Mouse (Mus musculus) activated CD4-positive, CD25-positive, alpha-beta regulatory T cell, adult 4 months (primary cell): ENCODE results near the gene Tmbim6. TPM values are rescaled to one million over a fixed set of nuclear protein-coding genes. Genes with fewer than 3 reads are reported as not detected.

ENCODE experiments used
- ATAC-seq: one replicate; pipeline ENCODE4 v1.8.0; 2017
- polyA plus RNA-seq, 2 experiments: library from polyadenylated mRNA; unstranded; fragments of 100-300 nt; shearing (Covaris generic); gene quantifications; one replicate each; pipeline ENCODE4 v1.2.1; 2017

Gene Tmbim6
- 1,000 to 10,000 TPM in 1 of 2 experiments, 100 to 1,000 TPM in 1; 855 to 1,076 TPM for polyA plus RNA-seq

DNA sequence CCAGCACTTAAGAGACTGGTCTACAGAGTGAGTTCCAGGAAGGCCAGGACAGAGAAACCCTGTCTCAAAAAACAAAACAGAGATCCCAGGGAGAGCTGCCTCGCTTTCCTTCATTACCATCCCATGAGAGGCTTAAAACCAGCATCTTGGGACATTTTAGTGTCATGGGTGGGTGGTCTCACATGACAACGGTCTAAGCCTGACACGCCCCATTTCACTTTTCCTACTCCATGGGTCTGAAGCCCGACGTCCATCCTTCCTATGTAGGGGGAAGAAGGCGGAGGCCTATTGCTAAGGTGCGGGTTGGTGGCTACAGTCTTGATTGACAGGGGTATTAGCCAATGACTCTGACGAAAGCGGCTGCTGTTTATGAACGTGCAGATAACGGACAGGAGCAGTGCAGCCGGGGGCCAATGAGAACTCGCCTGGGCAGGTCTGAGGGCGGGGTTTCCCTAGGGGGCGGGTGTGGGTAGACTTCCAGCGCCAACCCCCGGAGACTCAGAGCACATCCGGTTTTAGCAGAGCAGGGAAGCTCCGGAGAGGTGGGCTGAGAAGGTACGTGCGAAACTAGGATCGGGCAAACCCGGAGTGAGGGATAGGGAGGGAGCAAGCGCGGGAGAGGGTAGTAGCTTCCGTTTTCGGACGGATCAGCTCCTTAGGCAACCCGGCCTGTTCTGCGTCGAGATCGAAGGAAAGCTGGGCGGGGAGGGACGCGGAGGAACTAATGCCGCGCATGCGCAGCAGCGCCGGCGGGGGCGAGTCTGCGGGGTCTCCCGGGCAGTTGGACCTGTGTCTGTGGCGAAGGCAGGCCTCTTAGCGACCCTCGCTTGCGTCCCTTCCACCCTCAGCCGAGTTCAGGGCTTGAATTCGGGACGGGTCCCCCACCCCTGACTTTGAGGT, at the start of gene Tmbim6:
Tmbim6 (plus strand) TSS at position 397 of the 900 bp plus-strand sequence.
- peak; percentile 94 for ATAC-seq

DNA sequence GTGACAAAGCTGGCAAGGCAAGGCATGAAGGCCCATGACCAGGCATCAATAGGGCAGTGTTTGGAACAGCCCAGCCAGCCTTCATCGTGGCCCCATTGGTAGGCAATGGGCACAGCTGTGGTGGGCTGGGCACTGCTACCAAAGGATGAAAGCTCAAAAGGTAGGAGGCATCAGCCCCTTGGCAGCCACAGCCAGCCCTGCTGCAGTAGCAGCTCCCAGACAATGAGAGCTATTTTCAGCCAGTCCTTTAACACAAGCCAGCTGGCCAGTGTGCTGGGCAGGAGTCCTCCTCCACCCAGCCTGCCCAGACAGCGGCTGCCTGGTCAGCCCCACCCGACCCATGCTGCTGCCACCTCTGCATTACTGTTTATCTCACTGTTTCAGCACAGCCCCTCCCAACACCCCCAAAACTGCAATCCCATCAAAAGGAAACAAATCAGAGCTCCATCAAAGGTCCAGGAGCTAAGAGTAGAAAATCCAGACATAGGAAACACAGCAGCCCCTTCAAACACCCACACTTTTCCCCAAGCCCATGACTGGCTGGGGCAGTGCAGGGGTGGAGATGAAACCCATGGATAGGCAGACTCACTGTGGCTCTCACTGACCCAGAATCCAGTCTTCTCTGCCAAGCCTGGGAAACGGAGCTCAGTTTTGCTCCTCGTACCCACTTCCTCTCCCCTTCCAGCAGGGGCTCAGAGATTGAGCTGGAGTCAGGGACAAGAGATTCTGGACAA, 49.1 kb upstream of the Tmbim6 start:
- no peak for ATAC-seq

DNA sequence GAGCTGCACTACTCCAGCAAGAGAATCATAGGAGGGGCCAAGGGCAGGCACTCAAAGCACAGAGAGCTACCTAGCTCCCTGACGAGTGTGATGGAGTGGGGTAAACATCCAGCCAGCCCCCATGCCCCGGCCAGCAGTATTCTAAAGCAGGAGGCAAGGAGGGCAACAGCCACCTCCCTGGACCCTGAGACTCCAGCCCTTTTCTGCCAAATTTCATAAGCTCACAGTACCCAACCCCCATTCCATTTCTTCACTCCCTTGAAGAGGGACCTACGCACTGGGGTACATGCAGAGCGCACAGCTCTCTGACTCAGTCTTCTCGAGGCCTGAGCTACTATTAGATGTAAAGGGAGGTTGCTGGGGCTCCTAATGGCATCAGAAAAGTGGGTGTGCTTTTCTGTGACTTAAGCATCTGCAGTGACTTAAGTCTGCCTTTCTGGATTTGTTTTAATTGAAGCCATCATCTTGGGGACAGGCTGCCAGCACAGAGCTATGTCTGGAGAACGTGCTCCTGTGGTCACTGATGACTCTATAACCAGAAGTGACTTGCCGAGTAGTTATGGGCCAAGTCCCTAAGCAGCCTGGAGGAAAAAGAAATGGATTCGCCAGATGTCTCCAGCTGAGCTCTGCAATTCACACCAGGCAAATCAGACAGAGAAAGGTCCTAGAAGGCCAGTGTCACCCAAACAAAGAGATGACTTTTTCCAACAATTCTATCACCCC, 48.4 kb upstream of the Tmbim6 start:
- no peak for ATAC-seq

DNA sequence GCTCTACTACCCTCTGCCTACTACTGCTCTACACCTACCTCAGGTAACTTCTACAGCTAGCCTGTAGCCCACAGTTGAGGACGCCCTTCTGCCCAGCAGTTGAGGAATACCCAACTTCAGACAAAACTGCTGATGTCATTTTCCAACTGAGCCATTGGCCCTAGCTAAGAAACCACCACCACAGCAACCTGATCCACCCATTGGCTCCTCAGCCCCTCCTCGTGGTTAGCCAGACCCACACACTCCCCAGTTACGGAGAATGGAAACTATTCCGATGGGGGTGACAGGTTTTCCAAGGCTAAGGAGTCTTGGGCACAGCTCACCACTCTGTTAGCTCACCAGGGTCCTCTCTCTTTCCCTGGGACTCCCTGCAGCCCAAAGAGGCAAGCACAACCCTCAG, 47.7 kb upstream of the Tmbim6 start:
- no peak for ATAC-seq

DNA sequence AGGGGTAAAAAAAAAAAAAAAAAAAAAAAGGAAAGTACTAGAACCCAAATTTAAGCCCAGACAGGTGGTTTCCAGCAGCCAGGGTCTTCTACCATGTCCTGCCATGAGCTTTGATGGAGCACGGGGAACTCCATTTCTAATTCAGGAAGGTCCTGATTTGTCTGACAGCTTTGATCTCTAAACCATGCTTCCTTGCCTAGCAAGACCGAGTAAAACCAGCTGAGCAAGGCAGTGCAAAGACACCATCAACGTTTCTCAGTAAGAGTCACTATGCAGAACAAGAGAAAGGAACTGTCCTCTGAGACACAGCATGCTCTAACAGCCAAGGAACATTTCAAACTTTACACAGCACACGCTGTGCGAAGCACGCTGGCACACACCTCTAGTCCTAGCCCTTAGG, 41.1 kb upstream of the Tmbim6 start:
- ATAC-seq: peak; percentile 43

DNA sequence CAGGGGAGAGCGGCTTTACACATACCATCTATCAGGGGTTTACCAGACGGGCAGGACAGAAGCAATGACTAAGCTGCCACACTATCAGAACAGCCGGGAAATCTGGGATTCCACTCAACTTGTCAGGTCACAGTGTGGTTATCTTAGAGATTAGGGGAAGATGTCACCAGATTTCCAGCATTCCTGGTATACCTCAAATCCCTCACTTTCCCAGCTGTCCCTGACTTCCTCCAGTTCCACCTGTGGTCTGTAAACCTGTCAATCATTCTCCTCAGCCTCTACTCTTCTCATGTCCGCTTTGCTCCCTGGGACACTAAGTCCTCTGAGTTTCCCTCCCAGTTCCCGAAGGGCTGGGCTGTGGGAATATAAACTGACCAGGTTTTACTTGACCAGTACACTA, 40.4 kb upstream of the Tmbim6 start:
- no peak for ATAC-seq

DNA sequence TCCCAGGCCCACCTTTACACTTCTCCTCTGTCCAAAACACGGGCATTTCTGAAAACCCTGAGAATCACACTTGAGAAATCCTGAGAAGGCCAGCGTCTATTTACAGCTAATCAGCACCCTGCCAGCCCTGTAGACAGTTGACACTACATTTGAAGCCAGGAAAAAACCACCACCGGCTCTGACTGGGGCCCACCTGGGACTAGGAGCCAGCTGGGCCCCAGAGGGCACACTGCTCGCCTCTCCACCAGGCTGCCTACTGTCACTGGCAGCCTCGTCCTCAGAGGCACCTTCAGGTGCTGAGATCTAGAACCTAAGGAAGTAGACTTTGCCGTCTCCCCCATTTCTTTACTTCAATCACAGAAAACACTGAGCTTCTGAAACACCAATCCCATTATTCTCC, 37.0 kb upstream of the Tmbim6 start:
- ATAC-seq: no peak

DNA sequence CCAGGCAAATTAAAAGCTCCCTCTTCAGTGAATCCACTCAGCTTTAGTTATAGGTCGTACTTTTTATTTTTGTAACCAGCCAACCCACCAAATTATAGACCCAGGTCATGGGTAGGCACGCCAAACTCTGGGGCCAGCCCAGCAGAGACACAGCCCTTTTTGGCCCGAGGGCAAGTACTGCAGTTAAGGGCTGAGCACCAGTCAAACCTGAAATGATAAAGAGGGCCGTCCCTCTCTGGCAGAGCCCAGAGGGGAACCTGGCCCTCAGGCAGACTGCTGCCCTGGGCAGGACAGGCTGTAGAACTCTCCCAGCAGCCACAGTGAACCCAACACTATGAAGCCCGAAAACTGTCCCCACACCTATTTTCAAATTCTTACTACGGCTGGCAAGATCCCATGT, 36.2 kb upstream of the Tmbim6 start:
- no peak for ATAC-seq

DNA sequence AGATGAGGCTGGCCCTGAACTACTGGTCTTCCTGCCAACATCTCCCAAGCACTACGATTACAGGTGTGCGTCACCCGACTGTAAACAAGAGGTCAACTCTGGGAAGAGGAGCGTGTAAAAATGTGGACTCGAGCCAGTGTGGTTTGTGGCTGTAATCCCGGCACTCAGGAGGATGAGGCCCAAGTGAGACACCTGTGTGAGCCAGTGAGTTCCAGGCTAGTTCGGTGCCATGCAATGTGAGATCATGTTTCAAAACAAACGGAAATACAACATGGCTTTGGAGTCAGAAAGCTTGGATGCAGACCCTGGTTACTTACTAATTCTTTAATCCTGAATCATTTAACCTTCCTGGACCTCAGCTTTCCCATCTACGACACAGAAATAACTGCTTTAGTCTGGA, 33.7 kb upstream of the Tmbim6 start:
- ATAC-seq: no peak

DNA sequence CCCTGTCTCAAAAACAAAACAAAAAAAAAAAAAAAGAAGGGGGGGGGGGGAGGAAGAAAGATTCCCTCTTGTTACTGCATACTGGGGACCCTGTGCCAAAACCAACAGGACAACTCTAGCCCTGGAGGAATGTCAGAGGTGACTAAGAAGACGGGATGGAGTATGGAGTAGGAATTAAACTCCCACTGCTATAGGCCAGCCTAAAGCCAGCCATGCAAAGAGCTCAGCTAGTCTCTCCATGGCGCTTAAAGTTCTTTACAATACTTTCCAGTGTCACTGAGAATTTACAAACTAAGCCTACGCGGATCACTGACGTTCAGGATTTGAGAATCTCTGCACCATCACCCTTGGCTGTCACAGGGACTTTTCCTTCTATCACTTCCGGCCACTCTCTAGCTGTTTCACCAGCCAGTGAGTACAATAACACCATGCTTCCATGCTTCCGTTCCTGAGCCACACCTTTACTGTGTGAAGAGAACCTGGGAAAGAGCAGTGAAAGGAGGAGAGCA, 28.6 kb upstream of the Tmbim6 start:
- ATAC-seq: peak; percentile 33

DNA sequence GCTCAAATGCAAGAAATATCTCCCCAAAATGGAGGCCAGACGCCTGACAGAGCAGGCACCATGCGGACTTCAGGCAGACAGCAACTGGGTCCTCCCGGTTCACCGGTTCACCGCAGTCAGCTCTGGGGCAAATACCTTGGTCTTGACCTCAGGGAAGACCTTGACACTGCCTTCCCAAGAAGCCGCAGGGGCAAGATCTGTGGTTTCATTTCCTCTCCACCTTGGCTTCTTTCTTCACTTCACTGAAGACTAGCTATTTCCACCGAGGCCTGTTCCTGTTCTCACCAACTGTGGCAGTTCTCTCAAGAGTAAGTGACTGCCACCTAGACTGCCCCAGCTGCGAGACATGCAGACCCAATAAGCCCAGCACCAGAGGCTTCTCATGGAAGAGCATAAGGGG, 27.8 kb upstream of the Tmbim6 start:
- ATAC-seq: peak; percentile 72

DNA sequence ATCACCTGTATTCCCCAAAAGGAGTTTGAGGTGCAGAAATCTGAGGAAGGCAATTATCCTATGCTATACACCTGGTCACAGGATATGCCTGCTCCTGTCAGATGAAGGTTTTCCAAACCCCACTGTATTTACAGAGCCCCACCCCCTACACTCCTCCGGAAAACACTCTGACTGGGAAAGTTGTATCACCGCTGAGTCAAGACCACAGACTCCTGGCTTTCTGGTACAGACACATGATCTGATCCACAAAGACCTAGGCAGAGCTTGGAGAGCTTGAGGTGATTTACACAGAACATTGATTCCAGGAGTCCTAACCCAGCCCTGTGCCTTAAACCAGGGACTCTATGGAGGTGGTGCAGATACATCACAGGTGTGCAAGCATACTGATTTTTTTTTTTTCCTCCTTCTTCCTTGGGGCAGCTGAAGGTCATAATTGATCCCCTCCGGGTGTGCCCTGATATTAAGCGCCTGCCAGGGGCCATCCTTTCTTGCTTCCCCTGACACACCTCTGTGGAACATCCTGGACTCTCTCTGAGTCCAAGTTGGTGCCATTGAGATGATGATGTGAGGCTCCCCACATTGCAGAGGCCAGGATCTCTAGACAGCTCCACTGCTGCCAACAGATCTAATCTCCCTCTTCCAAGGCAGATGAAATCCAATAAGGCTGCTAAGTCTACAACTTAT, 24.0 kb upstream of the Tmbim6 start:
- ATAC-seq: no peak

DNA sequence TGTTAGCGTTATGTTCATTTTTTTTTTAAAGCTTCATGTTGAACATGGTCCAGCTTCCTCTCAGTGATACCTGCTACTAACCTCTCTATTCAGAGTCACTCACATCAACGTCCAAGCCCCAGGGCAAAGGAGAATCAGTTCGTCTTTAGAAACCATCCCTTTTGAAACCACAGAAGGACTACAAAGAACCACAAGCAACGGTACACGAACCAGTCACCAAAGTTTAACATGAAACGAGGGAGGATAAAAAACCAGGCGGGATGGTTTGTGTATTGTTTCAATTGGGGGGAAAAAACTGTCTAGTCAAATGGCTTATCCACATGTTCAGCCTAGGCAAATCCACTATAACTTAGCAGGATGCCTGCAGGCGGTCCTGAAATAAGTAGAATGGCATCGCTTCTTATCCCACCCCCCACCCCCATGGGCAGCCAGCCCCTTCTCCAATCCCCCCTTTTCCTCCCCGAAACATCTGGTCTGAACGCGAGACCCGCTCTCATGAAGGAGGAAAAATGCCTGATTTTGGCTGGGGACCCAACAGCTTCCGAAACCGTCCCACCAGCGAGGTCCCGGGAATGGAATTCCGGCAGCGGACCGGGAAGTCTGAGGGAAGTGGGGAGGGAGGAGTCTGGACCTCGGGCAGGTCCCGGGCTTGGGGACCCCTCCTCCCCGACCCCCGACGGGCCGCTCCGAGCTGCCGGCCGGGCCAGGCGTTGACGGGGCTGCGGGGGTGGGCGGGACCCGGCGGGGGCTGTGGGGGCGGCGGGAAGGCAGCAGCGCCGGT, 23.1 kb upstream of the Tmbim6 start:
- no peak for ATAC-seq

DNA sequence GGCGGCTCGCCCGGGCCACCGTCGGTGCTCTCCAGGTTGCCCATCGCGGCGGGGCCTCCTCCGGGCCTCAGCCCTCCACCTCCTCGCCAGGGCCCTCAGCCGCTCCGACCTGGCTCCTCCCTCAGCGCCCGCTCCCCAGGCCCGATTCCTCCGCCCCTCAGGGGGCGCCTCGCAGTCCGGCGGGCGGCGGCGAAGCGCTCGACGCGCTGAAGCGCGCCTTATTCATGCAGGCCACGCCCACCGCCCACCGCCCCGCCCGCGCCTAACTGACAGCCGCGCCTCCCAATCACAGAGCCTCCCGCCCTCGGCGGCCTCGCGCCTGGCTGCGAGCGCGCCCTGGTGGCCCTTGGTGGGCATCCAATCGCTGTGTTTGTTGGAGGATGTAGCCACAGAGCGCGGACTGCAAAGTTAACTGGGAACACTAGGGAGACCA, 22.4 kb upstream of the Tmbim6 start, which contains the start of gene Fmnl3:
Fmnl3 (minus strand) TSS at position 224 of the 433 bp plus-strand sequence.
- ATAC-seq: peak; percentile 96

DNA sequence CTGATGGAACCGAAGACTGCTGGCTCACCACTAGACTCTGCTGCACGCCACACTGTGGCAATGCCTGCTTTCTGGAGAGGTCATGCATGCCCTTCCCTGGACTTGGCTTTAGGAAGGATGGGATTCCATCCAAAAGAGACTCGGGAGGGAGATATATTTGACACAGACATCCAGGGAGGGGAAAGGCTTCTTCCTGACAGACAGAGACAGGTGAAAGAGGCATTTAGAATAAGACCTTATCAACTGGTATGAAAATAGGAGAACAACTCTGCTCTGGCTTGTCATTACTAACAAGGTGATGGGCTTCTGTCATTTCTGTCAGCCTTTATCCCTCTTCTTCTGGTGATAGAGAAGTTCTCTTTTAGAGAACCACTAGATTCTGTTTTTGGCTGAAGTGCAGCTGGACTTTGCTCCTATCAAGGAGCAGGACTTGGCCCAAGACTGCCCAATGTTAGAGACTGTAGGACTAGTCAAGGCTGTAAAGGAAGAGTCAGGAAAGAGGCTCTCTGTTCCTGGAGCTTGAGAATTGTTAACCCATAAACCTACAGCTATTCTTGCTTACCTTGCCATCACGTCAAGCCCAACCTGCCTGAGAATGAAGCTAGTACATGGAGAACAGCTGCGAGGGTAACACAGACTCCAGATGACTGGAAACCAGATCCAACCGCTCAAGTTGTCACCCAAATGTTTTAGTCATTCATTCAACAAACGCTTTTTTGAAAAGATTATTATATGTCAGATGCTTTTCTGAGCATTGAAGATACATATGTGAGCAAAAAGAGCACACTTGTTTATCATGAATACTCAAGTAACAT, 20.9 kb upstream of the Tmbim6 start:
- no peak for ATAC-seq

DNA sequence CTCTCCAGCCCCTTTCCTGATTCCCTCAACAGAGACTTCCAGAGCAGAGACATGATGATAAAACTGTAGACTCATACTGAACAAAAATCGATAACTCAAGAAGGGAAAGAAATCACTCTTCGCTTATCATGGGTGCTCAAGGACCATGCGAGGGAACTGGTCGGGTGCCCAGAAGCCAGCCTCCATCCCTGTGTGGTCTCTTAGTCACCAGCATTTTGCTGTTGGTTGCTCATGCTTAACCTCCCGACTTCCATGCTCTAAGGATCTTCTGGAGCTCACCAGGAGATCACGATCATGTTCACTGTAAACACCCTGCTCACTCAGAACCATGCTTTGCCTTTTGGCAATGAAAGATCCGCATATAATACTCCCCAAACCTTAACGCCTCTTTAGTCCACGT, 19.9 kb upstream of the Tmbim6 start:
- no peak for ATAC-seq

DNA sequence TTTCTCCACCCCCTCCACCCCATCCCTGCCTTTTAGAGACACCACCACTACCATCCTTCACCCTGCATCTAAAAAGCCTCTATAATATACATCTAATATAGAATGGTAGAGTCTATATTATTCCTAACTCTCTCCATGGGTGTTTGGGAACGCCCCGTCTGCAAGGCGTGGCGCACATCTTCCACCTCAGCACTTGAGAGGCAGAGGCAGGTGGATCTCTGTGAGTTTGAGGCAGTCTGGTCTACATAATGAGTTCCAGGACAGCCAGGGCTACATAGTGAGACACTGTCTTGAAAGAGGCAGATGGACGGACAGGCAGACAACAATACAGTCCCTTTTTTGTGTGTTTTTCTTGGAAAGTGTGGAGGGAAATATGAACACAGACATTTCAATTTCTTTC, 17.6 kb upstream of the Tmbim6 start:
- no peak for ATAC-seq

DNA sequence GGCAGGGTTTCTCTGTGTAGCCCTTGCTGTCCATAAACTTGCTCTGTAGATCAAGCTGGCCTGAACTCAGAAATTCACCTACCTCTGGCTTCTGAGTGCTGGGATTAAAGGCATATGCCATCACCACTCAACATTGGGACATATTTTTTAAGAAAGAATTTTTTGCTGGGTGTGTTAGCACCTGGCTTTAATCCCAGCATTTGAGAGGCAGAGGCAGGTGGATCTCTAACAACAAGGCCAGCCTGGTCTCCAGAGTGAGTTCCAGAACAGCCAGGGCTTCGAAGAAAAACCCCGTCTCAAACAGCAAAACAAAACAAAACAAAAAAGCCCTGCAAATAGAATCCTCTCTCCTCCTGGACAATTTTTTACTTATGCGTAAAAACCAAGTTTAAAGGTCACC, 17.1 kb upstream of the Tmbim6 start:
- ATAC-seq: no peak

DNA sequence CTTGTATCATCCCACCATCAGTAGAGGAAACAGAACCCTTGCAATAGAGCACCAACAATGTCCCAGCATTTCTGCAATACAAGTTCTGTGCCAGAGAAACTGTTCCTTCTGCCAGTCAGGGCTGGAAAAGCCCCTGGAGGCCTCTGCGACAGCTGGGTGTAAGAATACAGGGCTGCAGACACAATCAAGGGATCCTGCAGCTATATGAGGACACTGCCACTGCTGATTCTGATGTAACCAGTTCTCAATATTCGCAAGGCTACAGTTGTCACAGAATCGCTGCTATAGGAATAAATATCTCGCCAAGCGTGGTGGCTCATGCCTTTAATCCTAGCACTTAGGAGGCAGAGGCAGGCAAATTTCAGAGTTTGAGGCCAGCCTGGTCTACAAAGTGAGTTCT, 16.4 kb upstream of the Tmbim6 start:
- no peak for ATAC-seq

DNA sequence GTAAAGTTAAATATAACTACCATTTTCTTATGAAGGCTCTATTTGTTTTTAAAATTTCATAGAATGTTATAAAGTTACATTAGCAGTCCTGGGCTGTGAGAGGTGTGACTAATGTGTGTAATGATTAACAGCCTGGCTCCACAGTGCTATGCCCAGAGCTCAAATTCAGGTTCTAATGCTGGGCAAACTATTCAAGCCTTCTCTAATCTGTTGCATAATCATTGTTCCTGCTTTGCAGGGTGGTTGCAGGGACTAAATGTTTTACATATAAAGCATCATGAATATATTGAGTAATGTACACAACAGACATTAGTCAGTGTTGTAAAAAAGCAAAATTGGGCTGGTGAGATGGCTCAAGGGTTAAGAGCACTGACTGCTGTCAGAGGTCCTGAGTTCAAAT, 9.8 kb upstream of the Tmbim6 start:
- no peak for ATAC-seq

DNA sequence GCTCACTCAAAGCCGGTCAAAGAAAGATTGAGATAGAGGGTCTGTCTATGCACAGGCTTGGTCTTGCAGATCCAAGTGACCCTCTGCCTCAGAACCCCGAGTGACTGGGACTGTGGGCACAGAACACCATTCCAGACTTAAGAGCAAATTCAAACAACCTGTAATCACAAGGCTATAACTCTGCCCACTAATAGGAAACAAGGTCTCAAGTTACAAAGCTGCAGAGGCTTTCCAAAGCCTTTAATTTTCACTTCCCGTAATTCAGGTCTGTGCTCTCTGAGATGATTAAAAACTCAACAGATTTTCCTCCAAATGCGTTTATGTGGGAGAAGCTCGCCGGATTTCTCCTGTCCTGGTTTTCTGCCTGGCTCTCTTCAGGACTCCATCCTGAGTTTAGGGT, 8.6 kb upstream of the Tmbim6 start:
- no peak for ATAC-seq
